Mouse (Mus musculus) layer of hippocampus, postnatal 36 days (tissue): ENCODE measurements around the gene Dyrk4. TPM values are rescaled to one million over a fixed set of nuclear protein-coding genes. Genes with fewer than 3 reads are reported as not detected.

ENCODE experiments used
- total RNA-seq, 2 experiments: library from RNA; stranded (reverse); gene quantifications; 2 replicates each; pipeline ENCODE4 v1.2.3; 2021

Dyrk4 gene
- total RNA-seq, 2 experiments from 2014 or later: 0.18 to 0.32 TPM

Other genes with a start within 250 kb of the Dyrk4 start
- 10 to 100 TPM; 47.3 to 48.4 TPM for gene Kcna6, start 181.2 kb downstream of the Dyrk4 start, total RNA-seq
- 100 to 1,000 TPM; 146 to 148 TPM for gene Ndufa9, start 72.7 kb downstream of the Dyrk4 start, total RNA-seq
- not detected for gene Akap3, start 68.7 kb downstream of the Dyrk4 start, total RNA-seq
- gene Rad51ap1, start 17.7 kb upstream of the Dyrk4 start, total RNA-seq: 1 to 10 TPM; 2.7 to 2.8 TPM
- 10 to 100 TPM; 45.7 to 46.1 TPM for gene D6Wsu163e, start 18.1 kb upstream of the Dyrk4 start, total RNA-seq
- gene Fgf6, start 93.7 kb upstream of the Dyrk4 start, total RNA-seq: not detected
- under 1 TPM; 0.25 to 0.48 TPM for gene Fgf23, start 151.1 kb upstream of the Dyrk4 start, total RNA-seq
- 10 to 100 TPM; 27.6 to 31.7 TPM for gene Tigar, start 187.7 kb upstream of the Dyrk4 start, total RNA-seq
- 100 to 1,000 TPM; 144 to 150 TPM for gene Ccnd2, start 230.4 kb upstream of the Dyrk4 start, total RNA-seq